Mouse (Mus musculus): ENCODE data around the gene Map2k5.

DNA sequence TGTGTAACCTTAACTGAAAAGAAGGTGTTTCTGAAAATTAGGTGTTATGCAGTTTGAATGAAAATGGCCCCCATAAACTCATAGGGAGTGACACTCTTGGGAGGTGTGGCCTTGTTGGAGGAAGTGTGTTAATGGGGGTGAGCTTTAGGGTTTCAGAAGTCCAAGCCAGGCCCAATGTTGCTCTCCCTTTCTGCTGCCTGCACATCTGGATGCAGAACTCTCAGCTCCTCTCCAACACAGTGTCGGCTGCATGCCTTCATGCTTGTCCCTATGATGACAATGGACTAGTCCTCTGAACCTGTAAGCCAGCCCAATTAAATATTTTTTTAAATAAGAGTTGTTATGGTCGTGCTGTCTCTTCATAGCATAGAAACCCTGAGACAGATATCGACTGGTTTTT is 2.6 kb upstream of the Map2k5 start:
- TF ChIP-seq CTCF (IDR thresholded peaks at IDR 0.05; ENCODE audit: insufficient read depth, low read depth, low read length), result no peak
- TF ChIP-seq POLR2A (IDR thresholded peaks at IDR 0.05; ENCODE audit: insufficient read depth, low read depth, low read length), result no peak

Data from olfactory bulb, adult 2 months (tissue).